Mouse (Mus musculus) liver, embryonic 14.5 days (tissue): ENCODE data around the gene Serpinc1. TPM values are rescaled to one million over a fixed set of nuclear protein-coding genes. Genes with fewer than 3 reads are reported as not detected.

Experiments
- ATAC-seq: fragments of 200-750 bp; cut with Nextera tagmentation; 2 replicates; pipeline ENCODE4 v1.8.0; 2017; ENCODE audit warnings: moderate number of reproducible peaks, mild to moderate bottlenecking, moderate library complexity; ENCODE audit not compliant: insufficient read depth
- DNase-seq, 3 experiments: peaks; one replicate each; pipeline ENCODE4 v3.0.0-alpha.2; 2012 to 2013; ENCODE audit warnings: low read depth in 3 of 3, low spot score in 3 of 3
- H3K27ac ChIP-seq: fragments of 300-500 bp; sonication (generic); 2 replicates; pipeline ENCODE4 v1.5.1; 2014; ENCODE audit warnings: moderate library complexity, mild to moderate bottlenecking, control low read depth, inconsistent platforms
- H3K27me3 ChIP-seq: fragments of 300-500 bp; sonication (generic); 2 replicates; pipeline ENCODE4 v1.6.1; 2014; ENCODE audit warnings: mild to moderate bottlenecking, low read length, moderate library complexity; ENCODE audit not compliant: control insufficient read depth, insufficient read depth
- H3K36me3 ChIP-seq: fragments of 300-500 bp; sonication (generic); replicated peaks from 2 replicates; pipeline ENCODE4 v1.6.1; 2014; ENCODE audit warnings: low read depth; ENCODE audit not compliant: control insufficient read depth, insufficient read depth
- H3K4me1 ChIP-seq, 2 experiments: fragments of 200-500 bp in 1 of 2; fragments of 300-500 bp in 1 of 2; sonication (generic) in 1 of 2; replicated peaks; 2 replicates each; pipeline ENCODE4 v1.6.1; 2012 to 2014; ENCODE audit warnings: antibody characterized with exemption in 1 of 2, inconsistent platforms in 1 of 2, low read length in 1 of 2; ENCODE audit not compliant: control insufficient read depth in 2 of 2, insufficient read depth in 2 of 2
- H3K4me2 ChIP-seq: fragments of 300-500 bp; sonication (generic); 2 replicates; pipeline ENCODE4 v1.6.1; 2014; ENCODE audit warnings: low read depth, mild to moderate bottlenecking, control low read depth, moderate library complexity
- H3K4me3 ChIP-seq, 2 experiments: fragments of 200-500 bp in 1 of 2; fragments of 300-500 bp in 1 of 2; sonication (generic) in 1 of 2; 2 replicates each; pipeline ENCODE4 v1.5.1; 2012 to 2014; ENCODE audit warnings: low read depth in 2 of 2, low read length in 2 of 2, mild to moderate bottlenecking in 2 of 2, control low read depth in 1 of 2, inconsistent platforms in 1 of 2, moderate library complexity in 1 of 2; ENCODE audit not compliant: insufficient read depth in 1 of 2
- H3K9ac ChIP-seq: fragments of 300-500 bp; sonication (generic); replicated peaks from 2 replicates; pipeline ENCODE4 v1.6.1; 2014; ENCODE audit warnings: mild to moderate bottlenecking, control low read depth, moderate library complexity
- H3K9me3 ChIP-seq: fragments of 300-500 bp; sonication (generic); 2 replicates; pipeline ENCODE4 v1.6.1; 2016; ENCODE audit warnings: low read length, mixed read lengths; ENCODE audit not compliant: control insufficient read depth
- CTCF ChIP-seq: IDR thresholded peaks from 2 replicates; pipeline ENCODE4 v1.5.1; 2016; ENCODE audit warnings: antibody characterized with exemption, low read depth, control low read depth
- EP300 ChIP-seq: IDR thresholded peaks from 2 replicates; pipeline ENCODE4 v1.6.1; 2016; ENCODE audit warnings: antibody characterized with exemption, low read depth
- WGBS: fragments of 180-500 bp; shearing (Covaris S2); extraction: QIAGEN DNeasy Blood & Tissue Kit; methylation state at CpG from one replicate; pipeline ENCODE4 v1.1.7; 2014; ENCODE audit not compliant: insufficient replicate concordance; 5-methylcytosine and 5-hydroxymethylcytosine counted together
- polyA plus RNA-seq, 2 experiments: library from polyadenylated mRNA; depleted of rRNA in 1 of 2; stranded (reverse) in 1 of 2; unstranded in 1 of 2; fragments of >200 nt; fragmentation: Nextera tagmentation in 1 of 2; extraction: Ambion mirVana in 1 of 2; gene quantifications; 2 replicates each; pipeline versions ENCODE4 v1.2.1 to v1.2.3; 2012 to 2014

Serpinc1 gene
- polyA plus RNA-seq, 2 experiments: 309 to 511 TPM

- H3K27me3 ChIP-seq: no peaks in the 10 kb centered on the region
- no peak for TF ChIP-seq CTCF
- no peaks in the 10 kb centered on the region for H3K9me3 ChIP-seq
- peak overlapping the region; percentile 84 to 89 for H3K4me3 ChIP-seq
- peak overlapping the region; percentile 95 for H3K9ac ChIP-seq
- peak; percentile 36 for ATAC-seq
- peaks cover 12 to 13% of the 10 kb centered on the region in 2 experiments for H3K4me1 ChIP-seq
- H3K27ac ChIP-seq: peak overlapping the region; percentile 98
- H3K36me3 ChIP-seq: peaks cover 39% of the 10 kb centered on the region
- WGBS: under 1% methylated on average over 14 of the region's 14 CpGs
- peak overlapping the region; percentile 85 for H3K4me2 ChIP-seq
- peak in 2 of 3 experiments; percentile 56 to 69 for DNase-seq
Observed at GRCm38 (mm10) chr1:161035281-161035785, 56.9 kb downstream of the Serpinc1 start.

DNA sequence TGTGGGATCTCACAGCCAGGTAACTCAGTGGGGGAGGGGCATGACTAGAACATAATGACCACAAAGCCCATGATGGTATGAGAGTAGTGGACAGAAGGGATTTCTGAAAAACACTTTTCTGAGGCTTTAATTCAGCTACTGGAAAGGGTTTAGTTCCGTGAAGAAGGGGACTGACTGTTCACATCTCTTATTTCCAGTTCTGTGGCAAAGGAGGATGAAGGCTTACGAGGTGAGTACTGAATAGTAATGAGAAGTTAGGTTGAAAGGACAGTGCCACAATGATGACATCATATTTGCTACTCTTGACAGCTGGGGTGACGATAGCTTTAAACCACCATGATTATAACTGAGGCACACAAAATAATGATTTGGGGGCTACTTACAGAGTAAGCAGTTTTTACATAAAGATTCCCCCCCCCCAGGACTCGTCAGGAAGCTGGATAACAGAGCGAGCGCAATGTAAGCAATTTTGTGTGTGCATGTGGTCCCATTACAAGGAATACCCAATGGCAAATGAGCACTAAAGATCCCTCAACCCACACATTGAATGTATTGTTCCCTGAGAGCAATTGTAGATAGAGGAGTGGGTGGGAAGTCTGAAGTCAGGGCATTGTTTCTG lies 57.5 kb downstream of the Serpinc1 start:
- DNase-seq (no peak), ATAC-seq (no peak)
- Histone ChIP-seq H3K4me1 (peaks cover 12 to 13% of the 10 kb centered on the region in 2 experiments), H3K4me3 (peak overlapping the region; percentile 84 to 89), H3K4me2 (peak overlapping the region; percentile 85), H3K9me3 (no peaks in the 10 kb centered on the region), H3K27me3 (no peaks in the 10 kb centered on the region), H3K36me3 (peaks cover 39% of the 10 kb centered on the region), H3K27ac (peak overlapping the region; percentile 98), H3K9ac (peak overlapping the region; percentile 95)
- TF ChIP-seq EP300: no peak
- TF ChIP-seq CTCF: no peak
- under 1% methylated on average over 6 of the region's 6 CpGs for WGBS

DNA sequence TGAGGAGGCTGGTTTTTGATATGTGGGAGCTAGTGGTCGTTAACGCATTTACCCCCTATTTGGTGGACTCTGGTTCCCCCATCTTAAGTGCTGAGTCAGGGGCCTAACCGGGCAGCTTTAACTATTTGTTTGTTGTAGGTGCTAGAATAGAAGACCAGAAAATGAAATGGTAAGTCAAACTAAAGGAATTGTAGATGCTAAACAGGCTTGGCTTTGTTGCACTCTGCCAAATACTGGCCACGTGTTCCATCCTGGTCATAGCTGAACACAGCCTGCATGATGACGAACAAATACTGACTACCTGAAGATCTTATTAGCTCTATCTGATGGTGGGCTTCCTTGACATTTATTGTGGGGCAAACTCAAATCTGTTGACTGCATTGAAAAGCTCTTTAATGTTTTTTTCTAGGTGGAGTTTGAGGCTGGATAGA lies 58.0 kb downstream of the Serpinc1 start:
- H3K27ac ChIP-seq: peak overlapping the region; percentile 98

GRCm38 (mm10) chr1:161037026-161037425 lies 58.6 kb downstream of the Serpinc1 start:
- peak overlapping the region; percentile 98 for H3K27ac ChIP-seq
- 0% methylated on average over 1 of the region's 1 CpGs for WGBS
- DNase-seq: no peak
- H3K9ac ChIP-seq: peak overlapping the region; percentile 95
- H3K27me3 ChIP-seq: no peaks in the 10 kb centered on the region
- H3K36me3 ChIP-seq: peaks cover 39% of the 10 kb centered on the region
- peak overlapping the region; percentile 84 to 89 for H3K4me3 ChIP-seq
- H3K9me3 ChIP-seq: no peaks in the 10 kb centered on the region
- no peak for ATAC-seq
- TF ChIP-seq EP300: no peak
- no peak for TF ChIP-seq CTCF
- peak overlapping the region; percentile 85 for H3K4me2 ChIP-seq
- peaks cover 12 to 13% of the 10 kb centered on the region in 2 experiments for H3K4me1 ChIP-seq

More for the DNA sequence above, 58.0 kb downstream of the Serpinc1 start:
- peaks cover 39% of the 10 kb centered on the region for H3K36me3 ChIP-seq
- no peak for TF ChIP-seq CTCF
- 0 out of 2 replicates have a peak, but pooled peaks have one; percentile 10 for TF ChIP-seq EP300
- H3K4me1 ChIP-seq: peaks cover 12 to 13% of the 10 kb centered on the region in 2 experiments
- DNase-seq: no peak
- peak overlapping the region; percentile 84 to 89 for H3K4me3 ChIP-seq
- peak overlapping the region; percentile 95 for H3K9ac ChIP-seq
- WGBS: 2% methylated on average over 5 of the region's 5 CpGs
- no peak for ATAC-seq
- peak overlapping the region; percentile 85 for H3K4me2 ChIP-seq
- no peaks in the 10 kb centered on the region for H3K9me3 ChIP-seq
- no peaks in the 10 kb centered on the region for H3K27me3 ChIP-seq

- Histone ChIP-seq H3K9ac (peak overlapping the region; percentile 95), H3K4me2 (peak overlapping the region; percentile 85), H3K4me3 (peak overlapping the region; percentile 84 to 89), H3K36me3 (peaks cover 39% of the 10 kb centered on the region), H3K27me3 (no peaks in the 10 kb centered on the region), H3K4me1 (peaks cover 9% of the 10 kb centered on the region in 2 experiments), H3K9me3 (no peaks in the 10 kb centered on the region), H3K27ac (peak overlapping the region; percentile 77)
- ATAC-seq (no peak), DNase-seq (no peak)
- TF ChIP-seq EP300 (no peak), CTCF (no peak)
- 5% methylated on average over 3 of the region's 3 CpGs for WGBS
Observed at GRCm38 (mm10) chr1:161037599-161037998, 59.2 kb downstream of the Serpinc1 start.
